Mouse (Mus musculus) myocyte (in vitro differentiated cells): ENCODE measurements at regions not wholly inside any gene's neighbourhood (a gene's known extent, or its start where the extent isn't known, plus 50 kb on each side); places are given as distances from the start of the nearest gene placed in this dataset.

Experiments
- H3K27me3 ChIP-seq: one replicate; pipeline ENCODE4 v1.6.1; 2011; ENCODE audit not compliant: control insufficient read depth, insufficient read depth, insufficient read length
- H3K36me3 ChIP-seq: one replicate; pipeline ENCODE4 v1.6.1; 2011; ENCODE audit not compliant: control insufficient read depth, insufficient read depth
- H3K4me2 ChIP-seq: one replicate; pipeline ENCODE4 v1.6.1; 2011; ENCODE audit warnings: low read depth, control low read depth
- H3K4me3 ChIP-seq: one replicate; pipeline ENCODE4 v1.5.1; 2011; ENCODE audit warnings: mild to moderate bottlenecking, control low read depth, moderate library complexity
- H3K79me2 ChIP-seq: one replicate; pipeline ENCODE4 v1.6.1; 2011; ENCODE audit not compliant: control insufficient read depth, insufficient read depth
- H3ac ChIP-seq: one replicate; pipeline ENCODE4 v1.6.1; 2011; ENCODE audit not compliant: control insufficient read depth, insufficient read length
- CEBPB ChIP-seq: IDR thresholded peaks from 2 replicates; pipeline ENCODE4 v1.6.1; 2011; ENCODE audit warnings: mild to moderate bottlenecking, moderate library complexity; ENCODE audit not compliant: poor library complexity, insufficient read depth, severe bottlenecking
- E2F4 ChIP-seq: IDR thresholded peaks from one replicate; pipeline ENCODE4 v1.6.1; 2011; ENCODE audit warnings: mild to moderate bottlenecking, control low read depth, moderate library complexity; ENCODE audit not compliant: insufficient read depth
- MAX ChIP-seq: IDR thresholded peaks from one replicate; pipeline ENCODE4 v1.6.1; 2011; ENCODE audit warnings: low read depth, mild to moderate bottlenecking, control low read depth
- MYOD1 ChIP-seq, 3 experiments: IDR thresholded peaks; one replicate each; pipeline ENCODE4 v1.6.1; 2011; ENCODE audit warnings: control low read depth in 2 of 3, low read depth in 2 of 3, mild to moderate bottlenecking in 2 of 3, moderate library complexity in 1 of 3; ENCODE audit not compliant: insufficient read length in 2 of 3, control insufficient read depth in 1 of 3
- MYOG ChIP-seq, 3 experiments: IDR thresholded peaks; one replicate each; pipeline ENCODE4 v1.6.1; 2011; ENCODE audit warnings: control low read depth in 2 of 3, low read depth in 2 of 3, mild to moderate bottlenecking in 2 of 3; ENCODE audit not compliant: insufficient read length in 2 of 3, control insufficient read depth in 1 of 3, insufficient read depth in 1 of 3
- POLR2A ChIP-seq: IDR thresholded peaks from one replicate; pipeline ENCODE4 v1.6.1; 2011; ENCODE audit warnings: low read depth, mild to moderate bottlenecking, control low read depth, moderate library complexity; ENCODE audit not compliant: insufficient read length
- POLR2AphosphoS2 ChIP-seq: IDR thresholded peaks from one replicate; pipeline ENCODE4 v1.6.1; 2011; ENCODE audit warnings: low read depth, control low read depth; ENCODE audit not compliant: insufficient read length
- REST ChIP-seq: IDR thresholded peaks from one replicate; pipeline ENCODE4 v1.6.1; 2011; ENCODE audit warnings: mild to moderate bottlenecking, control low read depth, moderate library complexity; ENCODE audit not compliant: insufficient read depth, insufficient read length
- SRF ChIP-seq: IDR thresholded peaks from one replicate; pipeline ENCODE4 v1.6.1; 2011; ENCODE audit warnings: low read depth; ENCODE audit not compliant: control insufficient read depth, insufficient read length
- TCF12 ChIP-seq: IDR thresholded peaks from one replicate; pipeline ENCODE4 v1.6.1; 2011; ENCODE audit warnings: mild to moderate bottlenecking, control low read depth; ENCODE audit not compliant: poor library complexity, insufficient read depth, severe bottlenecking
- TCF3 ChIP-seq: IDR thresholded peaks from one replicate; pipeline ENCODE4 v1.6.1; 2011; ENCODE audit warnings: low read depth, control low read depth; ENCODE audit not compliant: insufficient read length
- USF1 ChIP-seq: IDR thresholded peaks from one replicate; pipeline ENCODE4 v1.6.1; 2011; ENCODE audit warnings: low read depth, mild to moderate bottlenecking, control low read depth, moderate library complexity

DNA sequence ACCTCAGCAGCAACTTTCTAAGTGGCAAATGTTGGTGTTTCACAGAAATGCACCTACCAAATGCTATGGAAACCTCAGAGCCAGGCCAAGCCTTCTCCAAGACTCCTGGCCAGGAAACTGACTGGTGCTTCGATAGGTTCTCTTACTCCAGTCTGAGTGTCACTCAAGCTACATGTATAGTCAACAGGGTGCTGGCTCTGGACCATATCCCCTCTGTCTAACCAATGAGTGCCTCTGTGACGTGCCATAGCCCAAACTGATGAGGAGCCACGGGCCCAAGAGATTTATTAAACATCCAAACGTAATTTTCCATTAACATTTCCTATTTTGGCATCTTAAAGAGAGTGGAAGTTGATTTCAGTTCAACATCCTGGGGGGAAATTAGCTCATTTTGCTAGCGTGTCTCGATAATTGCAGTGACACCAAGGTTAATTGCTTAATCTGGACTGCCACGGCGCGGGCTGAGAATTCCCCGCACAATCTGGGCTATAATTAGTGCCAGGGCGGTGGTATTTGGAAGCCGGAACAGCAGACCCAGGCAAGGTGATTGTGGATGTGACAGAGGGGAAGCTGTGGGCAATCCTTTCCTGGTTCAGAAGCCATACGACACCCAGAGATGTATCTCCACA, 94.5 kb upstream of the Zdhhc25 start:
- Histone ChIP-seq H3K36me3 (no peaks in the 10 kb centered on the region), H3K4me2 (no peak overlapping the region), H3ac (no peak overlapping the region), H3K27me3 (no peaks in the 10 kb centered on the region), H3K79me2 (no peaks in the 10 kb centered on the region), H3K4me3 (no peak overlapping the region)
- TF ChIP-seq CEBPB (no peak), MAX (no peak), POLR2AphosphoS2 (no peak), MYOD1 (IDR thresholded peaks at IDR 0.05; ENCODE audit: control insufficient read depth in 1 of 3, insufficient read length in 2 of 3, low read depth in 2 of 3) (no peak), TCF3 (no peak), POLR2A (no peak)

DNA sequence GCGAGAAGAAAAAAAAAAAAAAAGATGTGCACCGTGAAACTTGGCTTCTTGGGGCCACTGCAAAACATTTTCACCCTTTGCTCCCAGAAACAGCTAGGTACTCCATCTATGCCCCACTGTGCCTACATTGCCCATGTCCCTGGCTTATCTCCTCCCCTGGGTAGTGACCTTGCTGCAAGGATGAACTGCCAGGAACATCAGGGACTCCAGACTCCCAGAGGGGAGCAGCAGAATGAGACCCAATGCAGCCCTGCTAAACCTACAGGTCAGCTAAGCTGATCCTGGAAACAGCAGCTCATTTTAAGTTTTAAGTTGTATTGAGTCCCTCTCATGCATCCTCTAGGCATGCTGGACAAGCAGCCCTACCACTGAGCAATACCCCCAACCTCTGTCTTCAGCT, 92.2 kb upstream of the Zdhhc25 start:
- H3K4me3 ChIP-seq = no peak overlapping the region
- no peak overlapping the region for H3K4me2 ChIP-seq
- no peak for TF ChIP-seq POLR2A
- no peak for TF ChIP-seq MAX
- no peak for TF ChIP-seq MYOD1 (IDR thresholded peaks at IDR 0.05; ENCODE audit: control insufficient read depth in 1 of 3, insufficient read length in 2 of 3, low read depth in 2 of 3)
- TF ChIP-seq POLR2AphosphoS2 = no peak
- no peak for TF ChIP-seq SRF
- no peak for TF ChIP-seq CEBPB
- TF ChIP-seq TCF3 = no peak
- H3K27me3 ChIP-seq = no peaks in the 10 kb centered on the region
- no peaks in the 10 kb centered on the region for H3K36me3 ChIP-seq
- no peak overlapping the region for H3ac ChIP-seq
- H3K79me2 ChIP-seq = no peaks in the 10 kb centered on the region

DNA sequence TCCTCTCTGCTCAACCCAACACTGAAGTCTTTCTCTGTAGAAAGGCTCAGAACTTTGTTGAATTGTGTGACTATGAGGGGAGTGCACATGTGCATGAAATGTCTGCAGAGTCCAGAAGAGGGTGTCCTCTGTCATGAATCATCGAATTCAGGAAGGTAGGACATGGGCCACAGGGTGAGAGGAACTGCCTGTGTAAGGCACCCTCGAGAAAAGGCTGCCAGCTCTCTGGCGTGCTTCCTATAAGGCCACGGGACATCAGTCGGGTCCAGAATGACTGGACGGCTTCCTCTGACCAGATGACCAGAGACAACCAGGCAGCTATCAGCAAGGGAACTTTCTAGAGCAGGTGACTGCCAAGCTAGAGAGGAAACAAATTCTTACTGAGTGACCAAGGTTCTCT, 91.1 kb upstream of the Zdhhc25 start:
- no peaks in the 10 kb centered on the region for H3K79me2 ChIP-seq
- H3K4me3 ChIP-seq = no peak overlapping the region
- H3ac ChIP-seq = no peak overlapping the region
- no peaks in the 10 kb centered on the region for H3K27me3 ChIP-seq
- no peak for TF ChIP-seq MYOG (IDR thresholded peaks at IDR 0.05; ENCODE audit: control insufficient read depth in 1 of 3, insufficient read depth in 1 of 3, insufficient read length in 2 of 3, low read depth in 2 of 3)
- no peak for TF ChIP-seq USF1
- no peak for TF ChIP-seq TCF12
- no peak for TF ChIP-seq POLR2A
- H3K4me2 ChIP-seq = no peak overlapping the region
- H3K36me3 ChIP-seq = no peaks in the 10 kb centered on the region

DNA sequence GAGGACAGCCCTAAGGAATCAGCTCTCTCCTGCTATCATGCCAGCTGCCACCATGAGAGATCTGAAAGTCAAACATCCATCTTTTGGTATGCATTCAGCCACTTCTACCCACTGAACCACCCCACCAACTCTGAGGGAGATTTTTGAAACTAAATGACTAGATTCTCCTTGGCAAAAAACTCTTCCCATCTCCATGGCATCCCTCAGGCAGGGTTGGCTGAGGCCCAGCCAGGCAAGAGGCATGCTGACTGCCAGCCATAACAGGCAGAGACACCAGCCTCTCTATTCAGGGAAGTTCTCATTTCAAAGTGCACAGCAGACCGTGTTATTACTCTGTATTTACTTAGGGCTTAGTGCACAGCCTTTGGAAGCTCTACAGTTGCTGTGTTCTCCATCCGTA, 90.5 kb upstream of the Zdhhc25 start:
- Histone ChIP-seq H3ac (no peak overlapping the region), H3K27me3 (no peaks in the 10 kb centered on the region), H3K79me2 (no peaks in the 10 kb centered on the region), H3K4me3 (no peak overlapping the region), H3K36me3 (no peaks in the 10 kb centered on the region), H3K4me2 (no peak overlapping the region)
- TF ChIP-seq CEBPB = no peak
- TF ChIP-seq POLR2A = no peak
- no peak for TF ChIP-seq USF1
- no peak for TF ChIP-seq SRF
- no peak for TF ChIP-seq POLR2AphosphoS2
- no peak for TF ChIP-seq MAX
- TF ChIP-seq REST = no peak
- TF ChIP-seq TCF12 = no peak
- no peak for TF ChIP-seq MYOG (IDR thresholded peaks at IDR 0.05; ENCODE audit: control insufficient read depth in 1 of 3, insufficient read depth in 1 of 3, insufficient read length in 2 of 3, low read depth in 2 of 3)
- no peak for TF ChIP-seq E2F4
- TF ChIP-seq TCF3 = no peak
- no peak for TF ChIP-seq MYOD1 (IDR thresholded peaks at IDR 0.05; ENCODE audit: control insufficient read depth in 1 of 3, insufficient read length in 2 of 3, low read depth in 2 of 3)

DNA sequence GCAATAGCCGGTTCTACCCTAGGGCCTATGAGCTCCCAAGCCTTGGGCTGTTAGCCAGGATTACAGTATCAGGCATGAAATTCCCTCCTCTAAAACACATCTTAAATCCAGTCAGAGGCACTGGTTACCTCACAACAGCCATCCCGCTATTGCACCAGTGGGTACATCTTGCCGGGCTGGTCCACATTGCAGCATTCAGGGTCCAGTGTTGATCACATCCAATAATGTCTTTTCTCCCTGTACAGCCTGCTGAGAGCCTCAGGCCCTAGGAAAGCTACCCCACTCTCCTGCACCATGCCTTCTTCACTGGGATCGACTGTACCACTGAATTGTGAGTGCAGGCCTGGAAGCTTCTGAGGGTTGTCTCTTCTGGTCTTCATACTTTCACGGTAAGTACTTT, 86.0 kb upstream of the Zdhhc25 start:
- H3K36me3 ChIP-seq = no peaks in the 10 kb centered on the region
- H3K4me3 ChIP-seq = no peak overlapping the region
- no peaks in the 10 kb centered on the region for H3K79me2 ChIP-seq
- no peak for TF ChIP-seq MYOG (IDR thresholded peaks at IDR 0.05; ENCODE audit: control insufficient read depth in 1 of 3, insufficient read depth in 1 of 3, insufficient read length in 2 of 3, low read depth in 2 of 3)
- no peak for TF ChIP-seq CEBPB
- no peak for TF ChIP-seq E2F4
- TF ChIP-seq POLR2AphosphoS2 = no peak
- no peak for TF ChIP-seq USF1
- no peak for TF ChIP-seq REST
- no peak for TF ChIP-seq MYOD1 (IDR thresholded peaks at IDR 0.05; ENCODE audit: control insufficient read depth in 1 of 3, insufficient read length in 2 of 3, low read depth in 2 of 3)
- TF ChIP-seq TCF3 = no peak
- TF ChIP-seq TCF12 = no peak
- no peak for TF ChIP-seq SRF
- TF ChIP-seq MAX = no peak
- no peak for TF ChIP-seq POLR2A
- no peak overlapping the region for H3ac ChIP-seq
- no peaks in the 10 kb centered on the region for H3K27me3 ChIP-seq
- peak overlapping the region; percentile 41 for H3K4me2 ChIP-seq
